Mouse (Mus musculus) adrenal gland, adult (tissue): ENCODE results near the gene 1700061G19Rik.

ENCODE experiments used
- DNase-seq, 2 experiments: peaks; one replicate each; pipeline ENCODE4 v3.0.0; 2022 to 2023; ENCODE audit warnings: low spot score in 1 of 2; ENCODE audit not compliant: inconsistent age in 2 of 2

Gene 1700061G19Rik

GRCm38 (mm10) chr17:56874936-56875651, at the start of gene 1700061G19Rik:
TSS of gene 1700061G19Rik (plus strand) at chr17:56875477.
- peak; percentile 44 to 78 for DNase-seq

GRCm38 (mm10) chr17:56826718-56827117, 48.6 kb upstream of the 1700061G19Rik start:
- no peak for DNase-seq

- no peak for DNase-seq
Measured at GRCm38 (mm10) chr17:56829171-56829570, 46.1 kb upstream of the 1700061G19Rik start.

- DNase-seq = peak; percentile 34 to 71
Measured at GRCm38 (mm10) chr17:56829795-56830194, 45.5 kb upstream of the 1700061G19Rik start.

GRCm38 (mm10) chr17:56830411-56831110, 44.7 kb upstream of the 1700061G19Rik start, which contains the start of gene Rfx2:
TSS of gene Rfx2 (minus strand) at chr17:56831013.
- DNase-seq = no peak

- DNase-seq = peak; percentile 99 to 100
Measured at GRCm38 (mm10) chr17:56831111-56831816, 44.0 kb upstream of the 1700061G19Rik start.

GRCm38 (mm10) chr17:56832918-56833317, 42.4 kb upstream of the 1700061G19Rik start:
- DNase-seq = no peak

- no peak for DNase-seq
Measured at GRCm38 (mm10) chr17:56833381-56833780, 41.9 kb upstream of the 1700061G19Rik start.

GRCm38 (mm10) chr17:56836336-56836735, 38.9 kb upstream of the 1700061G19Rik start:
- DNase-seq = no peak

- DNase-seq = no peak
Measured at GRCm38 (mm10) chr17:56840524-56840923, 34.8 kb upstream of the 1700061G19Rik start.

- DNase-seq = no peak
Measured at GRCm38 (mm10) chr17:56842173-56842572, 33.1 kb upstream of the 1700061G19Rik start.

- DNase-seq = no peak
Measured at GRCm38 (mm10) chr17:56843678-56844077, 31.6 kb upstream of the 1700061G19Rik start.

GRCm38 (mm10) chr17:56848785-56849184, 26.5 kb upstream of the 1700061G19Rik start:
- no peak for DNase-seq

- no peak for DNase-seq
Measured at GRCm38 (mm10) chr17:56849710-56850109, 25.6 kb upstream of the 1700061G19Rik start.

GRCm38 (mm10) chr17:56851167-56851566, 24.1 kb upstream of the 1700061G19Rik start:
- DNase-seq = no peak

- no peak for DNase-seq
Measured at GRCm38 (mm10) chr17:56855421-56855820, 19.9 kb upstream of the 1700061G19Rik start.

GRCm38 (mm10) chr17:56858216-56858615, 17.1 kb upstream of the 1700061G19Rik start:
- DNase-seq = peak; percentile 67 to 89

- no peak for DNase-seq
Measured at GRCm38 (mm10) chr17:56858922-56859321, 16.4 kb upstream of the 1700061G19Rik start.

- DNase-seq = no peak
Measured at GRCm38 (mm10) chr17:56861197-56861596, 14.1 kb upstream of the 1700061G19Rik start.

GRCm38 (mm10) chr17:56866071-56866470, 9.2 kb upstream of the 1700061G19Rik start:
- no peak for DNase-seq

GRCm38 (mm10) chr17:56869481-56869977, 5.7 kb upstream of the 1700061G19Rik start:
- DNase-seq = no peak
